Mouse (Mus musculus): ENCODE measurements around the gene Bag5.
"Not testable (repeated sequence)": the region's sequence is repeated elsewhere in the genome, so short reads cannot be mapped to it uniquely, and the experiment has no call there.

Bag5 gene

DNA sequence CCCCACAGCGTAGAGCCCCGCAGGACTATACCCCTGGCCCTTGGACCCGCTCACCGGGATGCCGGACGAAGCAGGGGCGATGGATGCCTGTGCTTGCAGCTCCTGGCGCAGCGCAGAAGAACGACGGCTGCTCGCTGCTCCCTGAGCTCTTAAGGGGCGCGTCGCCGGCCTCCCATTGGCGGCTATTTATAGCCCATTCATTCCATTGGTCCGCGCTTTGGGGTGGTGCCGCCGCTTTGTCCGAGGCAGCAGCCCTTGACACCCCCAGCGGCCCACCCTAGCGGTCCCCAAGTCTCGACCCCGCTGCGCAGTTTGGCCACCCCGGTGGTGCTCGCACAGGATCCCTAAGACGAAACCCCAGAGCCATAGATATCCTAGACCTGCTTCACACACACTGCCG is 40.9 kb downstream of the Bag5 start, which contains the start of gene Ckb:
Ckb (minus strand) TSS at position 163 of the 400 bp plus-strand sequence.
- peak; percentile 93 for DNase-seq

DNA sequence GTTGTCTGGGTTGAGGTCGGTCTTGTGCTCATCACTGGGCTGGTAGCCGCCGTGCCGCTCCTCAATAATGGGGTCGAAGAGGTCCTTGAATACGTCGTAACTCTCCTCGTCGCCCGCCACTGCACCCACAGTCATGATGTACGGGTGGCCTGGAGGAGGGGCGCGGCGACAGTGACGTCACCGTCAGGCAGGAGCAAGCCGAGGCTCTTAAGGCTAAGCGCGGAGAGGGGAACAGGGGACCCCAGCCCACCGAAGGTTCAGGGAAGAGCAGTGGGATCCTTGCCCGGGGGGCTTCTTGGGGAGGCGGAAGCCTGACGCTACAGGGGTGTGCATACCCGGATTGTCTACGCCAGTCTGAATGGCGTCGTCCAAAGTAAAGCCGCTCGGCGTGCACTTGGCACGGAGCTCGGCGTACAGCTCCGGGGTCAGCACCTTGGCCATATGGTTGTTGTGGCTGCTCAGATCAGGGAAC is 41.6 kb downstream of the Bag5 start:
- peak; percentile 67 for DNase-seq

DNA sequence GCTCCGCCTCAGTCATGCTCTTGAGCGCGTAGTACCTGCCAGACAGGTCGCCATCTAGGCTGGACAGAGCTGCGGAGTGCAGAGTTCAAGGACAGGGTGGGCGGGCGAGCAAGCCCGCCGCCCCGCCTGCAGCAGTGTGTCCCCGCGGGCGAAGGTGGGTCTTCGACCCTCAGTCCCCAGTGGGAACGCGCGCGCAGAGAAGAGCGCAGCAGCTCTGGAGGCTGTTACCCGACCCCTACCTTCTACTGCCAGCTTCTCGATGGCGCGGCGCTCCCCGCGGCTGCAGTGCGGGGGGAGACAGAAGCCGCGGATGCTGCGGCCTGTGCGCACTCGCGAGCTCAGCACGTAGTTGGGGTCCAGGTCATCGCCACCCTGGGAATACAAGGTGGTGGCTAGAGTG is 42.1 kb downstream of the Bag5 start:
- no peak for DNase-seq

DNA sequence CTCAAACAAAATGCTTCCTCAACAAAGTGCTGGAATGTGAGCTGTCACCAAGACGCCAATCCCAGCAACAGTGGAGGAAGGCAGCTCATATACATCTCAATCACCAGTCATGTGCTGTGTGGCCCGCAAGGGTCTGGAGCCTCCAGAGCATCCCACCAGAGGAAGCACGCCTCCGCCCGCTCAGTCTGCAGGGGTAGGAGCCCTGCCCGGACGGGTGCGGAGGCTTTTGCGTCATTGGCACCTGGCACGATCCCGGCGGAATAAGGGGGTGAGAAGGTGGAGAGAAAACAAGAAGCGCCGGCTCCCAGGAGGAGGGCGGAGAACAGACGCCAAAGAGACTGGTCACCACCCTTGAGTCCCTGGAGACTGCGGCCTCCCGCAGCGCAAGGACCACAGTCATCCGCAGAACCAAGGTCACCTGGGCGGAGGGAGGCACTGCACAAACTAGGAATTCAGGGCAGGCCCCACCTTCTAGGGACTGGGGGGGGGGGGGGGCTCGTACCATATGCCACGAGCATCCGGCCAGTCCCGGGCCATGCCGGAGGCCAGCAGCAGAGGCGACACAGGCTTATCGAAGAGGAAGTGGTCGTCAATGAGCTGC is 42.6 kb downstream of the Bag5 start:
- peak; percentile 37 for DNase-seq

DNA sequence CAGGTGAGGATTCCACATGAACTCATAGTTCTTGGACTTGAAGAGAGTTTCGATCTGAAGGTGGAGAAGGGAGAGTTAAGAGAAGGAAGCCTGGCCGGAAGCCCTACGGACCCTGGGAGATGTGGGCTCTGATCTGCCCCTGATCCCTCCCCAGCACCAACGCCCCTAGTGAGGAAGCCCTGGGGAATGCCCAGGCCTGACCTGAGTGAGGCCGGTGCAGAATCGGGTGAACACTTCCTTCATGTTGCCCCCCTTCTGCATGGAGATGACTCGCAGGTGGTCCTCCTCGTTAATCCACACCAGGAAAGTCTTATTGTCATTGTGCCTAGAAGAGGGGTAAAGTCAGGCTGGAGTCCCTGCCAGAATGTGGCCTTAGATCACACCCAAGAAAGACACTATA is 43.1 kb downstream of the Bag5 start:
- no peak for DNase-seq

DNA sequence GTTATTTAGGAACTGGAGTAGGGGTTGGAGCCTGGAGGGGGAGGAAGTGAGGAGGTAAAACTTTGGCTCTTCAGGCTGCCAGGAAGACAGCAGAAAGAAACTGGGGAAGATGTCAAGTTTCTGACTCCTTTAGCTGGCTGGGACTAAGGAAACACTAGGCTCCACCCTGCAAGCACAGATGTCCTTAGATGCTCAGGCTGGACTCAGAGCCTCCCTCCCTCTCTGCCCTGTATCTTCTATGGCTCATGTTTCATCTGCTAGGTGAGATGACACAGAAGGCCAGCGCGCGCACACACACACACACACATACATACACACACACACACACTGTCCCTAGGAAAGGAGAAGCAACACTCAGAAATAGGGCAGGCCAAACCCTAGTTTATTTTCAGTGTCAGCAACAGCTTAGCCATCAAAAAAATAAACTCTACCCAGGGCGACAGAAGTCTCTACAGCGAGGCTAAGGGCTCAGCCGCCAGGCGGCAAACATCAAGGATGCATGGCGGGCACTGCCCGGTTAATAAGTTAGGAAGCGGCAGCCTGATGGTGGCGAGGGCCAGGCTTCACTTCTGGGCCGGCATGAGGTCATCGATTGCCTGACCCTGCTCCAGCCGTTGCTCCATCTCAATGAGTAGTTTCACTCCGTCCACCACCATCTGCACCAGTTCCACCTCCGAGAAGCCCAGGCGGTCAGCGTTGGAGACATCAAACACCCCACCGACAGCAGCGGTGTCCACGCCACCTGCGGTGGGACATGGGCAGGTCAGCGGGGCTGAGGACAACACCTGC is 43.9 kb downstream of the Bag5 start:
- no peak for DNase-seq

DNA sequence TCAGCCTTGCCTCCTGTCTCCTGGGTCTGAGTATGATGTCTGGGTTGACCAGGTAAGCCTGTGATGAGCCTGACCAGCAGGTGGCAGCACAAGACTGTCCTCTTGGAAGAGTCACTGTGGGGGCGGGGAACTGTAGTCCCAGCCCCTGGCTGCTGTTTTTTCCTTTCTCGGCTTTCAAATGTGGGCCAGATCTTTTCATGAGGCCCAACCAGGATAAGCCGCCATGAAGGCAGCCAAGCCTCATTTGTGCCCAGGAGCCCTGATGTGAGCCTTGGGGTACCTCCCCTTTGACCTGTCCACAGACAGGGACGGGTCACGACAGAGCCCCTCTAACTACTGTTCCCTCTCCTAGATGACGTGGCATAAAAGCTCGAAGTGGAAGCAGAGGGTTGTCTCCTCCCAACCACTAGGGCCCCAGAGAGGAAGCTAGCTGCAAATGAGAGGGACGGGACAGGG is 44.6 kb downstream of the Bag5 start:
- DNase-seq = peak; percentile 98

DNA sequence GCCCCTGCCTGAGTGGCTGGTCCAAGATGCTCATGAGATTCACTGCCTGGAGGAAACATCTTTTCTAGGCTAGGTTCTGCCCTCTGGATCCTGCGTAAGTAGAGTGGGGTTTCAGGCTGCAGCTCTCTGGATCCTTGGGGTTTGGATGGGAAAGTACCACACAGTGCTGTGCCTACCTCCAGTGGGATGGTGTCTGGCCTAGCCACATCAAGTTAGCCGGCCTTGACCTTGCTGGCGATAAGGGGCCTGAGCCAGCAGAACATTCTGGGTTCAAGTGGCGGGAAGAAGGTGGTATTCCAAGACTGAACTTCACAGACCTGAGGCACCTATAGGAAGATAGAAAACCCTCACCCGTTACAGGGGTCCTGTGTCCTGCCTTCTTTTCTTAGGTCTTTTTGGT is 45.6 kb downstream of the Bag5 start:
- DNase-seq = no peak

DNA sequence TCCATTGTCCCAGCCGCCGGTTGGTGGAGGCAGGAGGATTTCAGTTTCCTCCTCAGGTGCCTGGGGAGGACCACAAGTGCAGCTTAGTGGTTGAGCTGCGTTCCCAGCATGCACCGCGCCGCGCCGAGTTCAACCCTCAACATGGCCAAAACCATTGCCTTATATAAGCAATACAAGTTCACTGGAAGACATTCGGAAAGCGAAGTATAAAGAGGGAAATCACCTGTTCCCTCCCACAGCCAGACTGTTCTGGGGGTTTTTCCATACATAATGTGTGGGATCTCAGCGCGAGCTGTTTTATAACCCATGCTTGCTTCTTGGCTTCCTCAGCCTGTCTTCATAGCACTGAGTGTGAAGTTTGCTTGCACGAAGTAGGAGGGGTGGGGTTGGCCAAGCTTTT is 46.7 kb downstream of the Bag5 start:
- DNase-seq = no peak

DNA sequence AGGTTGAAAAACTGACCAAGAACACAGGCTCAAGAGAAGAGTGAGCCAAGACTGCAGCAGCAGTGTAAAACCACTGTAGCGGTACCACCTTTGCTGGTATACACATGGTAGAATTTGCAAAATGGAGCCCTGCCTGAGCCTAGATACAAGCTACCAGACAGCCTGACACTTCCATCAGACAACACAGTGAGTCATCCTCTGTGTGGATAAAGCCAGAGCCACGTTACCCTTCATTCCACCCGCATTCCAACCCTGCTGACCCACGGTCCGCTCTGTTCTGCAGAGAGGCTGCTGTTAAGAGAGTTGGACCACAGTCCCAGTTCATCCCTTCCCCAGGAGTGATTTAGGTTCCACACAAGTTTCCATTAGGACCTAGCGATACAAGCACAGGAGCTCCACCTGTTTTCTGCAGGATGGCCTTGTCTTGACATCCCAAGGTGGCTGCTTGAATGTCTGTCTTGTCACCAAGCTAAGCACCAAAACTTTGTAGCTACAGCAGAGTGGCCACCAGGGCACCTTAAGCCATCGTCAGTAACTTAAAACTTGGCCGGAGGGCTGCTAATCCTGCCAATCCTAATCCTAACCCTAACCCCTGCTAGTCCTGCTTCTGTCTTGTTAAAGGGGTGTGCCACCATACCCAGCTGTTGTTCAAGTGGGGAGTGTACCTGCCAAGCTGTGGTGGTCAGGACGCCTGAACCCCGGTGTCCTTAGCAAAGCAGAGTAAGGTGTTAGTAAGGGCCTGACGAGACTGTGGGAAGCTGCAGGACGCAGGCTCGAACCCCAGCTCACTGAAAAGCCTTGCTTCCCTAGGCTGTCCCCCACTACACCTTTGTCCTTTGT is 47.8 kb downstream of the Bag5 start:
- no peak for DNase-seq

DNA sequence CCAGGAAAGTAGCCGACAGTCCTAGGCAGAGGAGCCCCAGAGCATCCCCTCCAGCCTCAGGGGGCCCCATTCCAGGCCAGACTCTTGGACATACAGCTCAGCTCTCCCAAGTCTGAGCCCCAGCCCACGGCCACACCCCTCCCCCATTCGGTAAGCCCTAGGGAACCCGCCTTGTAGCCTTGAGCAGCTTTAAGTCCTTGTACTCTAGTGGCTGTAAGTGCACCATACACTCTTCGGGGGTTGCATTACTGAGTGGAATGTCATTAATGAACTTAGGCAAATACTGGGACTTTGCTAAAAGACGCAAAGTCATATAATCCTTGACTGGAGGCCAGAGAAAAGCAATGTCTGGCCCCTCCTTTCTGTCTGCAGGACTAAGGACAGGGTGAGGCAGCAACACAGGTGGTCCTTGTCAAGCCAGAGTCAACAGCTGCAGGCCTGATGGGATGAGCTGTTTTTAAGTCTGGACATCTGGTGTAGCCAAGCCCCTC is 48.9 kb downstream of the Bag5 start:
- DNase-seq = peak; percentile 44

DNA sequence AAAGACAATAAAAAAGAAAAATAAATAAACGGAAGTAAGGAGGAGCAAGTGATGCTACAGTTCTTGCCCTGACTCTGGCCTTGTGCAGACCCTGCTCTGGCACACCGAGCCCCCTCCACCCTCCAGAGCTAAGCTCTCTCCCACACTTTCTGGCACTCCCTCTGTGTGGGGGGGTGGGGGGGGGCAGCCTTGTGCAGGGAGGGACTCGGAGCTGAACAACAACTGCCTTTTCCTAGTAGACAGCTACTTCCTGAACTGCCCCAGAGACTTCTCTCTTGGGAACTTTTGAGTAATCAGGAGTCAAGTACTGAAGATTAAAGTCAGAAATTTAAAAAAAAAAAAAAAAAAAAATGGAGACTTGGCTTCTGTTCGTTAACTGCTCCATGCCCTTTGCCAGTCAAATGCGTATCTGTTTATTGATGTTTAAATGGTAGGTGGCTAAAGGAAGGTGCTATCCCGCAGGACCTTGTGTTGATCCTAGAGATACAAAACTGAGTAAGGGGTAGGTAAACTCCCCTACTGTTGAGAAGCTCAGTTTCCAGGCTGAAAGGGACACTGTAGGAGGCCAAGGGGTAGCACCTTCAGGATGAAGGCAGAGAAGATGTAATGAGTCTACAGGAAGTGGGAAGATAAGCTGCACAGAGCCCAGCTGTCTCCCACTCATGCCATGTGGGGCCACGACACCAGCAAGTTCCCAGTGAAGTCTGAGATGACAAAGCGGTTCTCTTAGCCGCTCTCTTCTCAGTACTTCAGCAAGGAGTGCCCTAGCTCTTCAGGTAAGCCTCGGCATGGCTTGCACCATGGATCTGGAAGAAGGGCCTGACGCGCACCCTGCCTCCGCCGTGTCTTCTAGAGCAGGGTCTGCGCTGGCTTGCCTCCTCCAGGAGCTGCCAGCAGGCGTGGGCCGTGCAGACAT is 49.6 kb downstream of the Bag5 start:
- no peak for DNase-seq

DNA sequence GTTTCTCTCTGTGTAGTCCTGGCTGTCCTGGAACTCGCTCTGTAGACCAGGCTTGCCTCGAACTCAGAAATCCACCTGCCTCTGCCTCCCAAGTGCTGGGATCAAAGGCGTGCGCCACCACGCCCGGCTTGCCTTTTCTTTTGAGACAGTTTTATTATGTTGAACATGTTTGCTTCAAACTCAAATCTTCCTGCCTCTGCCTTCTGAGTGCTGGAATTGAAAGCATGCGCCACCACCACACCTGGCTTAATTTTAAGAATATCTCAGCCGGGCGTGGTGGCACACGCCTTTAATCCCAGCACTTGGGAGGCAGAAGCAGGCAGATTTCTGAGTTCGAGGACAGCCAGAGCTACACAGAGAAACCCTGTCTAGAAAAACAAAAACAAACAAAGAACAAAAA is 51.5 kb downstream of the Bag5 start:
- DNase-seq = not testable (repeated sequence)

DNA sequence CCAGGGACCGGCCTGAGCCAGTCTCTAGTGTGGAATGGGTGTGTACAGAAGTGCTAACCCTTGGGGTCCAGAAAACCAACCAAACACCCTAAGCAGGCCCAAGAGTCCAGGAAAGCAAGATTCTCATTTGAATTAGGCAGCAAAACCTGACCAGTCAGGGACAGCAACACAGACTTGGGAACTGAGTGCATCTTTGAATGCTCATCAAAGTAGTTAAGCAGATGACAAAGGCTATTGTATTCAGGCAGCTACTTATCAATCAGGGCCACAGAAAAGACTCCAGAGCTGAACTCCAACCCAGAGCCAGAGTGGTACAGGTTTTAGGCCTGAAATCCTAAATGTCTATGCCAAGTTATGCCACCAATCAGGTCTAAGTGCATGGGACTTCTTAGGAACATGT is 52.4 kb downstream of the Bag5 start:
- no peak for DNase-seq
